Mouse (Mus musculus): ENCODE results near the gene Vmn2r29.
"Not testable (repeated sequence)": the region's sequence is repeated elsewhere in the genome, so short reads cannot be mapped to it uniquely, and the experiment has no call there.

Gene Vmn2r29

DNA sequence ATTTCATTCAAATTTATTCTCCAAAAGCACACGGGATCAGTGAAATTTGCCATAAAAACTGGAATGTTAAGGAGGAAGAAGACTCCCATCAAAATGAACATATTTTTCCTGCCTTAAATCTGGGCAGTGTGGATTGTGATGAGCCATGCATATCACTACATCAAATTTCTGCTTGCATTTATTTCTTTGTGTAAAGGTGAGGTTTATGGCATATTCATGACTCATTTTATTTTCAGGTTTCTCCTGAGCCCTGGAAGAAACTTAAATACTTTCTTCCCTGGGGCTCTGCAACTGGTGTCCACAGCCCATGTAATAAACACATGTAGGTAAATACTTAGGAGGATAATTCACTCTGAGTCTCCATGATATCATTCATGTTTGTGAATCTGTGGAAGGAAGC lies at the start of gene Vmn2r29:
Vmn2r29 (minus strand) TSS at position 101 of the 400 bp plus-strand sequence.
- DNase-seq (ENCODE audit: low spot score in 2 of 2): not testable (repeated sequence)

DNA sequence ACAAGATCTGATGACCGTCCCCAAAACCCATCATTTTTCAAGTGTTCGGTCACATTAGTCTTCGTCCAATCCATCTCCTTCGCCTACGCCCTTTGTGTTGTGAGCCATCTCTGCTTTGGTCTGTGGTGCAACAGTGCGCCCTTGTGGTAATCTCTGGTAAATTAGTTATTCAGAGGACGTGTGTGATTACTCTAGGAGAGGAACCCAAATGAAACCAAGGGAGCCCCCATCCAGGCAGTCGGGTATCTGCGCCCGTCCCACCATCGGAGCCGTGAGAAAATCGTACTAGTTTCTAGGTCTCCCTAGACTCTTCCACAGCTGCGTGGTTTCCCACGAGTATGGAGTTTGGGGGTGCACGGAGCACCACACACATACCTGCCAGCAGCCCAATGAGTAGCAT lies 48.5 kb upstream of the Vmn2r29 start:
- peak in 1 of 2 experiments; percentile 33 for DNase-seq (ENCODE audit: low spot score in 2 of 2)

DNA sequence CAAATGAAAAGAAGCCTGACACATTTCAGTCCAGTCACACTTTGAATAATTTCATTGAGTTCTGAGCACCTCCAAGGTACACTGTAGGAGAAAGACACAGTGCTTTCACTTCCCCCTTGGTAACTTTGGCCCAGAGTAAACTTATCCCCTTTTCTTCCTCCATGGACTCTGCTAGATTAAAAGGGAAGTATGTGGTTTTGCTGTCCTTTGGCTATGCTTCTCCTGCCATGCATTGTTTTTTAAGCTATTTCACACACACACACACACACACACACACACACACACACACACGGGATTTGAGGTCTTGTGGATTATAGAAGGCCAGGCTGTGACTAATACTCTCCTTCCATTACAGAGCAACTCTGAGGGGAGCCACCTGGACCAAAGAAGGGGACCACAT lies 34.3 kb upstream of the Vmn2r29 start:
- no peak for DNase-seq (ENCODE audit: low spot score in 2 of 2)

DNA sequence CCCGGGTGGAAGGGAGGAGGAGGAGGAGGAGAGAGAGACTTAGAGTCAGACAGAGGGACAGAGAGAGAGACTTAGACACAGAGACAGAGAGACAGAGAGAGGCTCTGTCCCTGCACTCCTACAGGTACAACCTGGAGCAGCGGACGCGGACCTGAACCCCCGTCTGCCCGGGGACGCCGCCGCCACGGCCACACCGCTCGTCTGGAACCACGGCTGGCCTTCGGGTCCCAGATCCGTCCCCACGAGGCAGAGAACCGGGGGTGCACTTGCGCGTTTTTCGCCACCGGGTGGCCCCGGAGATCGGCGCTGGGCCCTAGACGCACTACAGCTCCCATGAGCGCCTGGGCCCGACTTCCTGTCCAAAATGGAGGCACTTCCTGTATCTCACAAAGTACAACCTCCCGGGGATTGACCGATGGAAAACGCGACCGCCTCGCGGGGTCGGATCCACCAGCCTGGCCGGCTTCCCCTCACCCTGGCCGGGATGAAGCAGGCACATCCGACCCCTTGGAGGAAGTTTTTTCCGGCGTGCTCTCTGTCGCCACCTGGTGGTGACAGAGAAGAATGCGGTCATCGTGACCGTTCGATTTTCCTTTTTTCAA lies 30.9 kb upstream of the Vmn2r29 start, which contains the start of gene Gm45844:
Gm45844 (minus strand) TSS at position 324 of the 602 bp plus-strand sequence.
- peak; percentile 70 to 75 for DNase-seq (ENCODE audit: low spot score in 2 of 2)

DNA sequence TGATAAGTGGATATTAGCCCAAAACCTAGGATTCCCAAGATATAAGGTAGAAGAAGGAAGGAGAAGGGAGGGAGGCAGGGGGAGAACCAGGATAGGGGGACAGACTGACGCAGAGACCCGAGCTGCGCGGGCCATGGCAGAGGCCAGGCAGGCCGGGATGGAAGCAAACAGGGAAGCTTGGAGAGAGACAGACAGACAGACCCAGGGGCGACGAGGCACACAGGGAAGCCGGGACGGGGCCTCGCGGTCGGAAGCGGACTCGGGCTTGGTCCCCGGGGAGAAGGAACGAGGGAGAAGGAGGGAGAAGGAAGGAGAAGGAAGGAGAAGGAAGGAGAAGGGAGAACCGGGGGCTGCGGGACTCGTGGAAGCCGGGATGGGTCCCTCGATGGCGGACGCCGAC lies 30.4 kb upstream of the Vmn2r29 start:
- DNase-seq (ENCODE audit: low spot score in 2 of 2): not testable (repeated sequence)

DNA sequence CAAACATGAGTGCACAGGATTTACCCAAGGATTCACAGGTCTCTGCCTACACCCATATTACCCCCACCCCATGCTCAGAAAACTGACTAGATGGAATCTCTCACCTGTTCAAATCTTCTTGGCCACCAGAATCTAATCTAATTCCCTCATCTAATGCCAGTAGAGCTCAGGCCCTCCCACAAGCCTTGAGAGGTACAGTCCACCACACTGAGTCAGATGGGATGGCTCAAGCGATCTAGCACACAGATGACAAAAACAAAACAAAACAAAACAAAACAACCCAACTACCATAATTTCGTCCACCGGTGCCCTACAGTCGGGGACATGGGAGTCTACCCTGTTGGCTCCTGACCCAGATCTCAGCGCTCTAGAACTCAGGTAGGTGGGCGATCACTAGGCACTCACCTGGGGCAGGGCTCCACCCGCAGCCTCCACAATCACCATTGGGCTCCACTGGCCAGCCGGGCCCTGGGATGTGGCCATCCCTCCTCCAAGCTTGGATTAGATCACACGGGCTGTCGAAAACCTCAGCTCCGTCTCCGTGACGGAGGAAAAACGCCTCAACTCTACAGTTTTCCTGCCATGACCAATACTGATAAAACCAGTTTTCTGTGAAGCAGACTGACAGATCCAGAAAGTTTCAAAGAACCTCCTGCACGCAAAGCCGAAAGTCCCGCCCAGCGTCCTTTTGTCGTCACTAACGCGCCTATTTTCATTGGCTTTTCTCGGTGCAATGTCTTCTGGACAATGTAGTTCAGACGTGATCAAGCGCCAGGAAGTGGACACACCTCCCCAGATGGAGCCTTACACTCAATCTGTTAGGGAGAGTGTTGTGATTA lies 37.6 kb downstream of the Vmn2r29 start, which contains the start of gene Zfp772:
Zfp772 (minus strand) TSS at position 686 of the 839 bp plus-strand sequence.
- not testable (repeated sequence) for DNase-seq (ENCODE audit: low spot score in 2 of 2)

DNA sequence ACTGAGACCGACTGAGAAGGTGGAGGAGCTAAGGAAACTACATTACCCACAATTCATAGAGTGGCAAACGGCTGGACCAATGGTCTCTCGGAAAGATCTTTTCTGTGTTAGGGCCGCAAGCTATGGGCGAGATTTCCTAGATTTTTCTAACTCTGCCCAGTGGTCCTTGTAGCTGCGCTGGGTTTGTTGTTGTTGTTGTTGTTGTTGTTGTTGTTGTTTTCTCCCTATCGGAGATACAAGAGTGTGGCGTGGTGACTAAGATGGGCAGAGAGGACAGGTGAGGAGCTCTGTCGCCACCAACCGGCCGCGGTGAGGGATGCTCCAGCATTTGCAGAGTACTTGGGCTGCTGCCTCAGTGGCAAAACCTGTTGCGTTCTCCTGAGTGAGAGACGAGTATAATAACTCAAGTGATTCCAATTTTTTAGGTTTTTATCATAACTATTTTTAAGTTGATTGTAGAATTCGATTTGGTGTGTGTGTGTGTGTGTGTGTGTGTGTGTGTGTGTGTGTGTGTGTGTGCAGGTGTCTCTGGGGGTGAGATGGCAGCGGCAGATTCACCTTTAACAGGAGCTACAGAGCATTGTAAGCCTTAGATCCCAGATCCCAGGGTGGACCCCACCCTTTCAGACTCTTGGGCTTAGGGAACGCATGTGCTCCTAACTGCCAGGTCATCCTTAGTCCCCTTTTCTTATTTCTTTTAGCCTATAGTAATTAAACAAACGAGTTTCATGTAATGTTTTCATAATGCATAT lies 58.8 kb downstream of the Vmn2r29 start:
- DNase-seq (ENCODE audit: low spot score in 2 of 2): peak; percentile 26 to 30

DNA sequence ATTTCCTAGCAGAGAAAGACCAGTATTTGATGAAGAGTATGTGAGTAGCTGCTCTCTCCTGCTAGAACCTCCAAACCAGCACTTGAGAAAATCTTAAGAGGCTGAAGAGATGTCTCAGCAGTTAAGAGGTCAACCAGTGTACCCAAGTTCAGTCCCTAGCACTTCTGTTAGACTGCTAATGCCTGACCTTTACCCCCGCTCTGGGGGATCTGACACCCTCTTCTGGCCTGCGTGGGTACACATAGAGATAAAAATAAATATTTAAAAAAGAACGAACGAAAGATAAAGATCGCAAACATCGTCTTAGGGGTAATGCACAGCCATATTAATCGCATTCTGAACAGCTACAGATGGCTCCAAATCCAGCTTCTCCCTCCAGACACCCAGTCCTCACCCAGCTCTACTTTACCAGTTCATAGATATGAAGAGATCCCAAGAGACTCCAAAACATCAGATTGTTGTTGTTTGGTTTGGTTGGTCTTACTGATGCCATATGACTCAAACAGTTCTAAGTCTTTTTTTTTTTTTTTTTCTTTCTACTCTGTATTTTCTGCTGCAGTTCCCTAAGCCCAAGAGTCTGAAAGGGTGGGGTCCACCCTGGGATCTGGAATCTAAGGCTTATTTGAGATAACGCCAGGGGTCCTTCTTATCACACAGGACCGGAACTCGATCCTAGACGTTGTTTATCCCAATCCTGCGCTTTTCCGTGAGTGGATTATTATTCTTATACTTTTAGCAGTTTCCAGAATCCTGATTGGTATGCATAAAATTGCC lies 59.5 kb downstream of the Vmn2r29 start:
- no peak for DNase-seq (ENCODE audit: low spot score in 2 of 2)

DNA sequence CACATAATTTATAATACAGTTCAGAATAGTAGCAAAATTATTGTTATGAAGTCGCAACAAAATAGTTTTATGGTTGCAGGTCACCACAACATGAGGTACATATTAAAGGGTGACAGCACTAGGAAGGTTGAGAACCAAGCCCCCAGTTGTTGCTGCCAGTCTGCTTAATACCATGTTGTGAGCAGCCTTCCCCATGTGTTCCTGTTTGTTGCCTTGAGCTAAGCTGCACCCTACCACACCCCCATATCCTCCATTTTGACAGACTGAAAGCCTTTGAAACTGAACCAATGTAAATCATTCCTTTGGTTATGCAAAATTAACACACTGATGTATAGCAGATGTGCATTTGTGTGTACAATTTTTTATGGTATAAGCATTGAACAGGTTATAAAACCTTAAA lies 61.2 kb downstream of the Vmn2r29 start:
- no peak for DNase-seq (ENCODE audit: low spot score in 2 of 2)

Measured in spleen, postnatal 14 days (tissue).